Mouse (Mus musculus): ENCODE measurements around the gene Gabarapl2. TPM values are rescaled to one million over a fixed set of nuclear protein-coding genes. Genes with fewer than 3 reads are reported as not detected.

The Gabarapl2 gene
- polyA plus RNA-seq, 1 experiment from 2014 or later = 182 TPM

- Histone ChIP-seq H3K27me3 (ENCODE audit: control insufficient read depth, insufficient read depth, low read length) (no peaks in the 10 kb centered on the region), H3K9me3 (ENCODE audit: control insufficient read depth, low read length) (no peaks in the 10 kb centered on the region), H3K36me3 (ENCODE audit: control insufficient read depth, insufficient read depth, low read length) (peaks cover 9% of the 10 kb centered on the region; the same call in 1 of the 2 replicates), H3K4me1 (ENCODE audit: control insufficient read depth, insufficient read depth, low read length) (no peaks in the 10 kb centered on the region), H3K4me3 (ENCODE audit: low read depth, low read length) (no peak overlapping the region), H3K27ac (replicated peaks; ENCODE audit: low read depth, low read length) (no peak overlapping the region), H3K4me2 (ENCODE audit: low read depth, severe bottlenecking) (no peak overlapping the region), H3K9ac (ENCODE audit: low read length) (no peak overlapping the region)
- 77% methylated on average over 7 of the region's 7 CpGs for WGBS
- ATAC-seq (ENCODE audit: insufficient number of reproducible peaks, low FRiP score, low TSS enrichment, low read depth) = no peak
- no peak for DNase-seq (ENCODE audit: low spot score)
These were observed 41.6 kb downstream of the Gabarapl2 start for GRCm38 (mm10) chr8:111982116-111982515.

- ATAC-seq (ENCODE audit: insufficient number of reproducible peaks, low FRiP score, low TSS enrichment, low read depth) (no peak), DNase-seq (ENCODE audit: low spot score) (no peak)
- Histone ChIP-seq H3K4me3 (ENCODE audit: low read depth, low read length) (no peak overlapping the region), H3K9ac (ENCODE audit: low read length) (no peak overlapping the region), H3K36me3 (ENCODE audit: control insufficient read depth, insufficient read depth, low read length) (peaks cover 11% of the 10 kb centered on the region), H3K27ac (replicated peaks; ENCODE audit: low read depth, low read length) (no peak overlapping the region), H3K9me3 (ENCODE audit: control insufficient read depth, low read length) (no peaks in the 10 kb centered on the region), H3K27me3 (ENCODE audit: control insufficient read depth, insufficient read depth, low read length) (no peaks in the 10 kb centered on the region), H3K4me2 (ENCODE audit: low read depth, severe bottlenecking) (no peak overlapping the region), H3K4me1 (ENCODE audit: control insufficient read depth, insufficient read depth, low read length) (no peaks in the 10 kb centered on the region)
- WGBS = 87% methylated on average over 10 of the region's 10 CpGs
These were observed 44.0 kb downstream of the Gabarapl2 start for GRCm38 (mm10) chr8:111984511-111984910.

- H3K4me3 ChIP-seq (ENCODE audit: low read depth, low read length) = no peak overlapping the region
- 25% methylated on average over 7 of the region's 7 CpGs for WGBS
- H3K27ac ChIP-seq (replicated peaks; ENCODE audit: low read depth, low read length) = no peak overlapping the region
- H3K4me1 ChIP-seq (ENCODE audit: control insufficient read depth, insufficient read depth, low read length) = no peaks in the 10 kb centered on the region
- no peaks in the 10 kb centered on the region for H3K9me3 ChIP-seq (ENCODE audit: control insufficient read depth, low read length)
- peak; percentile 91 for DNase-seq (ENCODE audit: low spot score)
- no peak for ATAC-seq (ENCODE audit: insufficient number of reproducible peaks, low FRiP score, low TSS enrichment, low read depth)
- H3K27me3 ChIP-seq (ENCODE audit: control insufficient read depth, insufficient read depth, low read length) = no peaks in the 10 kb centered on the region
- H3K4me2 ChIP-seq (ENCODE audit: low read depth, severe bottlenecking) = no peak overlapping the region
- no peak overlapping the region for H3K9ac ChIP-seq (ENCODE audit: low read length)
- H3K36me3 ChIP-seq (ENCODE audit: control insufficient read depth, insufficient read depth, low read length) = peaks cover 10% of the 10 kb centered on the region
These were observed 49.4 kb downstream of the Gabarapl2 start for GRCm38 (mm10) chr8:111989911-111990310.

- 68% methylated on average over 8 of the region's 8 CpGs for WGBS
- no peak overlapping the region for H3K27ac ChIP-seq (replicated peaks; ENCODE audit: low read depth, low read length)
- ATAC-seq (ENCODE audit: insufficient number of reproducible peaks, low FRiP score, low TSS enrichment, low read depth) = no peak
- H3K4me1 ChIP-seq (ENCODE audit: control insufficient read depth, insufficient read depth, low read length) = no peaks in the 10 kb centered on the region
- no peak for DNase-seq (ENCODE audit: low spot score)
- no peaks in the 10 kb centered on the region for H3K9me3 ChIP-seq (ENCODE audit: control insufficient read depth, low read length)
- H3K9ac ChIP-seq (ENCODE audit: low read length) = no peak overlapping the region; the same call in 1 of the 2 replicates
- H3K36me3 ChIP-seq (ENCODE audit: control insufficient read depth, insufficient read depth, low read length) = peaks cover 13% of the 10 kb centered on the region
- peak overlapping the region; percentile 82 for H3K4me3 ChIP-seq (ENCODE audit: low read depth, low read length)
- H3K27me3 ChIP-seq (ENCODE audit: control insufficient read depth, insufficient read depth, low read length) = no peaks in the 10 kb centered on the region
- peak overlapping the region; percentile 51 for H3K4me2 ChIP-seq (ENCODE audit: low read depth, severe bottlenecking)
These were observed 50.8 kb downstream of the Gabarapl2 start for GRCm38 (mm10) chr8:111991278-111991677.

- no peak within 1 kb of the TSS for H3K27ac ChIP-seq (replicated peaks; ENCODE audit: low read depth, low read length)
- peaks cover 14% of the 10 kb centered on the region for H3K36me3 ChIP-seq (ENCODE audit: control insufficient read depth, insufficient read depth, low read length)
- DNase-seq (ENCODE audit: low spot score) (peak; percentile 94), ATAC-seq (ENCODE audit: insufficient number of reproducible peaks, low FRiP score, low TSS enrichment, low read depth) (peak; percentile 92)
- no peaks in the 10 kb centered on the region for H3K9me3 ChIP-seq (ENCODE audit: control insufficient read depth, low read length)
- peak within 1 kb of the TSS; percentile 82 for H3K4me3 ChIP-seq (ENCODE audit: low read depth, low read length)
- peak within 1 kb of the TSS; percentile 51 for H3K4me2 ChIP-seq (ENCODE audit: low read depth, severe bottlenecking)
- 4% methylated on average over 33 of the region's 33 CpGs for WGBS
- H3K9ac ChIP-seq (ENCODE audit: low read length) = peak within 1 kb of the TSS; percentile 78
- H3K27me3 ChIP-seq (ENCODE audit: control insufficient read depth, insufficient read depth, low read length) = no peaks in the 10 kb centered on the region
- H3K4me1 ChIP-seq (ENCODE audit: control insufficient read depth, insufficient read depth, low read length) = no peaks in the 10 kb centered on the region
These were observed 51.7 kb downstream of the Gabarapl2 start, which contains the start of gene Adat1 for GRCm38 (mm10) chr8:111992013-111992702. TSS of gene Adat1 (minus strand) at chr8:111992302.

GRCm38 (mm10) chr8:111992703-111993039 is 52.2 kb downstream of the Gabarapl2 start:
- Histone ChIP-seq H3K4me2 (ENCODE audit: low read depth, severe bottlenecking) (no peak overlapping the region), H3K36me3 (ENCODE audit: control insufficient read depth, insufficient read depth, low read length) (peaks cover 17% of the 10 kb centered on the region), H3K27me3 (ENCODE audit: control insufficient read depth, insufficient read depth, low read length) (no peaks in the 10 kb centered on the region), H3K9me3 (ENCODE audit: control insufficient read depth, low read length) (no peaks in the 10 kb centered on the region), H3K4me3 (ENCODE audit: low read depth, low read length) (no peak overlapping the region), H3K4me1 (ENCODE audit: control insufficient read depth, insufficient read depth, low read length) (no peaks in the 10 kb centered on the region), H3K9ac (ENCODE audit: low read length) (no peak overlapping the region), H3K27ac (replicated peaks; ENCODE audit: low read depth, low read length) (no peak overlapping the region)
- DNase-seq (ENCODE audit: low spot score) (no peak), ATAC-seq (ENCODE audit: insufficient number of reproducible peaks, low FRiP score, low TSS enrichment, low read depth) (0 out of 2 replicates have a peak, but pooled peaks have one; percentile 2)
- WGBS = 73% methylated on average over 3 of the region's 3 CpGs

Other genes with a start within 250 kb of the Gabarapl2 start
- gene Ctrb1, start 249.7 kb upstream of the Gabarapl2 start, polyA plus RNA-seq (2014; fragmentation: Nextera tagmentation; extraction: Ambion mirVana) = not detected in 2 replicates
- gene Bcar1, start 196.9 kb upstream of the Gabarapl2 start, polyA plus RNA-seq (2014; fragmentation: Nextera tagmentation; extraction: Ambion mirVana) = 40.4 and 47.9 TPM in 2 replicates
- gene Cfdp1, start 86.4 kb upstream of the Gabarapl2 start, polyA plus RNA-seq (2014; fragmentation: Nextera tagmentation; extraction: Ambion mirVana) = 268 TPM in 2 replicates
- 7.7 and 7.8 TPM in 2 replicates for gene Tmem170, start 64.0 kb upstream of the Gabarapl2 start, polyA plus RNA-seq (2014; fragmentation: Nextera tagmentation; extraction: Ambion mirVana)
- gene Chst5, start 30.3 kb upstream of the Gabarapl2 start, polyA plus RNA-seq (2014; fragmentation: Nextera tagmentation; extraction: Ambion mirVana) = 2.5 and 2.9 TPM in 2 replicates
- gene Tmem231, start 6.8 kb upstream of the Gabarapl2 start, polyA plus RNA-seq (2014; fragmentation: Nextera tagmentation; extraction: Ambion mirVana) = 19.8 and 21.9 TPM in 2 replicates
- 12.6 and 13.9 TPM in 2 replicates for gene Adat1, start 51.6 kb downstream of the Gabarapl2 start, polyA plus RNA-seq (2014; fragmentation: Nextera tagmentation; extraction: Ambion mirVana)
- 288 TPM in 2 replicates for gene Kars, start 70.6 kb downstream of the Gabarapl2 start, polyA plus RNA-seq (2014; fragmentation: Nextera tagmentation; extraction: Ambion mirVana)
- gene Terf2ip, start 70.7 kb downstream of the Gabarapl2 start, polyA plus RNA-seq (2014; fragmentation: Nextera tagmentation; extraction: Ambion mirVana) = 28.6 and 29.2 TPM in 2 replicates
- gene Gm6793, start 74.3 kb downstream of the Gabarapl2 start, polyA plus RNA-seq (2014; fragmentation: Nextera tagmentation; extraction: Ambion mirVana) = 0.75 and 1.2 TPM in 2 replicates

All from limb, embryonic 11.5 days (tissue).